Mouse (Mus musculus): ENCODE data around the gene Tmcc3. TPM values are rescaled to one million over a fixed set of nuclear protein-coding genes. Genes with fewer than 3 reads are reported as not detected.

The Tmcc3 gene
- polyA plus RNA-seq, 1 experiment from 2014 or later, result 12.9 TPM

GRCm38 (mm10) chr10:94352172-94352876 lies 40.6 kb downstream of the Tmcc3 start:
- no peaks in the 10 kb centered on the region for H3K9me3 ChIP-seq (replicated peaks; ENCODE audit: control insufficient read depth, low read length)
- no peaks in the 10 kb centered on the region for H3K4me1 ChIP-seq (ENCODE audit: control insufficient read depth, insufficient read depth, low read length)
- WGBS, result 81% methylated on average over 7 of the region's 7 CpGs
- no peak; the same call in 1 of the 2 replicates for ATAC-seq (ENCODE audit: insufficient read depth, low FRiP score)
- no peaks in the 10 kb centered on the region for H3K27me3 ChIP-seq (ENCODE audit: control insufficient read depth, insufficient read depth, low read length)
- no peak overlapping the region for H3K9ac ChIP-seq (ENCODE audit: low read length)
- no peak overlapping the region for H3K4me3 ChIP-seq (replicated peaks; ENCODE audit: low read length)
- no peak overlapping the region for H3K27ac ChIP-seq (ENCODE audit: low read length)
- no peaks in the 10 kb centered on the region for H3K36me3 ChIP-seq (ENCODE audit: control insufficient read depth, insufficient read depth, low read length)
- H3K4me2 ChIP-seq (ENCODE audit: low read depth, low read length), result no peak overlapping the region

- H3K27me3 ChIP-seq (ENCODE audit: control insufficient read depth, insufficient read depth, low read length), result no peaks in the 10 kb centered on the region
- WGBS, result 66% methylated on average over 9 of the region's 9 CpGs
- no peak for ATAC-seq (ENCODE audit: insufficient read depth, low FRiP score)
- no peaks in the 10 kb centered on the region for H3K36me3 ChIP-seq (ENCODE audit: control insufficient read depth, insufficient read depth, low read length)
- H3K4me1 ChIP-seq (ENCODE audit: control insufficient read depth, insufficient read depth, low read length), result no peaks in the 10 kb centered on the region
- H3K9me3 ChIP-seq (replicated peaks; ENCODE audit: control insufficient read depth, low read length), result no peaks in the 10 kb centered on the region
- no peak overlapping the region for H3K4me2 ChIP-seq (ENCODE audit: low read depth, low read length)
- no peak overlapping the region for H3K9ac ChIP-seq (ENCODE audit: low read length)
- H3K27ac ChIP-seq (ENCODE audit: low read length), result no peak overlapping the region
- H3K4me3 ChIP-seq (replicated peaks; ENCODE audit: low read length), result no peak overlapping the region
These were observed 41.4 kb downstream of the Tmcc3 start for GRCm38 (mm10) chr10:94352877-94353853.

GRCm38 (mm10) chr10:94354005-94354404 lies 42.3 kb downstream of the Tmcc3 start:
- H3K9ac ChIP-seq (ENCODE audit: low read length), result no peak overlapping the region

GRCm38 (mm10) chr10:94354427-94354826 lies 42.7 kb downstream of the Tmcc3 start:
- ATAC-seq (ENCODE audit: insufficient read depth, low FRiP score), result no peak
- Histone ChIP-seq H3K9me3 (replicated peaks; ENCODE audit: control insufficient read depth, low read length) (no peaks in the 10 kb centered on the region), H3K4me1 (ENCODE audit: control insufficient read depth, insufficient read depth, low read length) (no peaks in the 10 kb centered on the region), H3K4me3 (replicated peaks; ENCODE audit: low read length) (no peak overlapping the region), H3K36me3 (ENCODE audit: control insufficient read depth, insufficient read depth, low read length) (no peaks in the 10 kb centered on the region), H3K27ac (ENCODE audit: low read length) (no peak overlapping the region), H3K4me2 (ENCODE audit: low read depth, low read length) (no peak overlapping the region), H3K27me3 (ENCODE audit: control insufficient read depth, insufficient read depth, low read length) (no peaks in the 10 kb centered on the region), H3K9ac (ENCODE audit: low read length) (no peak overlapping the region)
- WGBS, result 67% methylated on average over 3 of the region's 3 CpGs

More at GRCm38 (mm10) chr10:94354005-94354404, 42.3 kb downstream of the Tmcc3 start:
- Histone ChIP-seq H3K36me3 (ENCODE audit: control insufficient read depth, insufficient read depth, low read length) (no peaks in the 10 kb centered on the region), H3K27me3 (ENCODE audit: control insufficient read depth, insufficient read depth, low read length) (no peaks in the 10 kb centered on the region), H3K4me1 (ENCODE audit: control insufficient read depth, insufficient read depth, low read length) (no peaks in the 10 kb centered on the region), H3K4me3 (replicated peaks; ENCODE audit: low read length) (no peak overlapping the region), H3K4me2 (ENCODE audit: low read depth, low read length) (no peak overlapping the region), H3K9me3 (replicated peaks; ENCODE audit: control insufficient read depth, low read length) (no peaks in the 10 kb centered on the region), H3K27ac (ENCODE audit: low read length) (no peak overlapping the region)
- WGBS, result 58% methylated on average over 4 of the region's 4 CpGs
- no peak for ATAC-seq (ENCODE audit: insufficient read depth, low FRiP score)

DNA sequence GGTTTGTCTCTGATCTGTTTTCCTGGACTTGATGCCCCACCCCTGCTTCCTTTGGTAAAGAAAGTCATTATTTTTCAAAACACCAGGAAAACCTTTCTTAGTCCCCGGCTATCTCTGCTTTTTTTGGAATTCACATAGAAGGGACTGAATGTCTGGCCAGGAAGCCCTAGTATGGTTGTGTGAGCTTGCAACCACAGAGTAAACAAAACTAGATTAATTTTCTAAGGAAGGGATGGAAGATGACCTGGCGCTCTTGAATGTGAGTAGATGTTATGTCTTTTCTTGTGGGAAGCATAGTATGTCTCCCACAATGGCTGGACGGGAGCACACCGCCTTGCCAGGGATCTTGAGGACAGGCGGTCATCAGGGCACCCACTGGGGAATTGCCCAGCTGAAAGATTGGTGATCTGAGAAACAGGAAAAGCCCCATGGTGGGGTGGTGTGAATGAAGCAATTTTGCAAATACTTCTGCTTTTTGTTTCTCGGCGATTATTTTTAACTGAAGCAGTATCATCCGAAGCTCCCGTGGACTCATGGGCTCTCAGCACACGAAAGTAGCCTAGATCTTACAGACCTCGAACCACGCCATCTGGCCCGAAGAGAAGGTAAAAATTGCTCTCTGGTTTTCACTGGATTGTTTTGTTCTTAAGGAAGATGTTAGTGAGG lies 44.9 kb downstream of the Tmcc3 start:
- H3K27ac ChIP-seq (ENCODE audit: low read length), result no peak overlapping the region
- no peak overlapping the region for H3K9ac ChIP-seq (ENCODE audit: low read length)
- no peaks in the 10 kb centered on the region for H3K9me3 ChIP-seq (replicated peaks; ENCODE audit: control insufficient read depth, low read length)
- H3K4me1 ChIP-seq (ENCODE audit: control insufficient read depth, insufficient read depth, low read length), result no peaks in the 10 kb centered on the region
- no peak for ATAC-seq (ENCODE audit: insufficient read depth, low FRiP score)
- H3K4me3 ChIP-seq (replicated peaks; ENCODE audit: low read length), result no peak overlapping the region
- H3K4me2 ChIP-seq (ENCODE audit: low read depth, low read length), result no peak overlapping the region
- no peaks in the 10 kb centered on the region for H3K36me3 ChIP-seq (ENCODE audit: control insufficient read depth, insufficient read depth, low read length)
- 84% methylated on average over 13 of the region's 13 CpGs for WGBS
- H3K27me3 ChIP-seq (ENCODE audit: control insufficient read depth, insufficient read depth, low read length), result no peaks in the 10 kb centered on the region

DNA sequence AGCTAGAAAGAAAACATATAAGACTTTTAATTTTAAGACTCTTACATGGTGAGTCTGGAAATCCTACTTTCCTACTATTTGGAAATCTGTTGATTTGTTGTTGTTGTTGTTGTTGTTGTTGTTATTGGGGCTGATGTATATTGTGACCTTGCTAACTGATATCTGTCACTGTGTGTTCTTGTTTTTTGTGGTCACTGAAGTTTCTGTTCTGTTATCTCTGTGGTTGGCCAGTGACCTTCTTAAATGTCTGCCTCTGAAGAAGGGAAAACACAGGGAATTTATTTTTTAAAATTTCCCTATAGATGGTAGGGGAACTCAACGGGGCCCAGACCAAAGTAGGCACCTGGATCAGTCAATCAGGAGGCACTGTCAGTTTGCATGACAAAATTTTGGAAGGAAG lies 48.9 kb downstream of the Tmcc3 start:
- Histone ChIP-seq H3K9me3 (replicated peaks; ENCODE audit: control insufficient read depth, low read length) (no peaks in the 10 kb centered on the region), H3K27ac (ENCODE audit: low read length) (no peak overlapping the region), H3K4me2 (ENCODE audit: low read depth, low read length) (no peak overlapping the region), H3K4me1 (ENCODE audit: control insufficient read depth, insufficient read depth, low read length) (no peaks in the 10 kb centered on the region), H3K4me3 (replicated peaks; ENCODE audit: low read length) (no peak overlapping the region), H3K9ac (ENCODE audit: low read length) (no peak overlapping the region), H3K27me3 (ENCODE audit: control insufficient read depth, insufficient read depth, low read length) (no peaks in the 10 kb centered on the region), H3K36me3 (ENCODE audit: control insufficient read depth, insufficient read depth, low read length) (no peaks in the 10 kb centered on the region)
- no peak for ATAC-seq (ENCODE audit: insufficient read depth, low FRiP score)
- 67% methylated on average over 1 of the region's 1 CpGs for WGBS

DNA sequence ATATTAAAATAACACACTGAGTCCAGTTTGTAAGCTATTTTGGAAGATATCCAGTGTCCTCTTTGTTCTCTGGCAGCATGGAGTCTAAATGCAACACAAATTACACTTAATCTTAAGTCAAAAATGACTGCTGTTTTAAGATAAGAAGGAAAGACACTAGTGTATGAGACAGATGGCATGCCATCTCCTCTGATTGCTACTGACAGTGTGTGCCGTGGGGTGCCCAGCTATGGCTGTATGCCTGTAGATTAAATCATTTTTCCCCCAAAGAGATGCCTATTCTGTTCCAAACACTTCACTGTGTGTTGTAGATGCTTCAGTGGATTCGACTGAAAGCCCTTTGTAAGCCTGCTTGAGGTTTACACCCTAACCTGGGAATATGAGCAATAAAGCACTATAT lies 59.5 kb downstream of the Tmcc3 start:
- Histone ChIP-seq H3K27me3 (ENCODE audit: control insufficient read depth, insufficient read depth, low read length) (no peaks in the 10 kb centered on the region), H3K4me1 (ENCODE audit: control insufficient read depth, insufficient read depth, low read length) (no peaks in the 10 kb centered on the region), H3K27ac (ENCODE audit: low read length) (no peak overlapping the region), H3K4me2 (ENCODE audit: low read depth, low read length) (no peak overlapping the region), H3K9ac (ENCODE audit: low read length) (no peak overlapping the region), H3K9me3 (replicated peaks; ENCODE audit: control insufficient read depth, low read length) (no peaks in the 10 kb centered on the region), H3K36me3 (ENCODE audit: control insufficient read depth, insufficient read depth, low read length) (no peaks in the 10 kb centered on the region), H3K4me3 (replicated peaks; ENCODE audit: low read length) (no peak overlapping the region)
- ATAC-seq (ENCODE audit: insufficient read depth, low FRiP score), result no peak
- WGBS, result 75% methylated on average over 2 of the region's 2 CpGs

GRCm38 (mm10) chr10:94376941-94377340 lies 65.2 kb downstream of the Tmcc3 start:
- Histone ChIP-seq H3K4me1 (ENCODE audit: control insufficient read depth, insufficient read depth, low read length) (no peaks in the 10 kb centered on the region), H3K27me3 (ENCODE audit: control insufficient read depth, insufficient read depth, low read length) (no peaks in the 10 kb centered on the region), H3K36me3 (ENCODE audit: control insufficient read depth, insufficient read depth, low read length) (no peaks in the 10 kb centered on the region), H3K27ac (ENCODE audit: low read length) (no peak overlapping the region), H3K9ac (ENCODE audit: low read length) (no peak overlapping the region), H3K4me3 (replicated peaks; ENCODE audit: low read length) (no peak overlapping the region), H3K9me3 (replicated peaks; ENCODE audit: control insufficient read depth, low read length) (no peaks in the 10 kb centered on the region), H3K4me2 (ENCODE audit: low read depth, low read length) (no peak overlapping the region)
- WGBS, result 40% methylated on average over 4 of the region's 4 CpGs
- ATAC-seq (ENCODE audit: insufficient read depth, low FRiP score), result no peak

- no peak overlapping the region for H3K9ac ChIP-seq (ENCODE audit: low read length)
- no peak for ATAC-seq (ENCODE audit: insufficient read depth, low FRiP score)
- peak overlapping the region; percentile 38 for H3K4me2 ChIP-seq (ENCODE audit: low read depth, low read length)
- 0 out of 2 replicates have a peak overlapping the region, but pooled peaks have one; percentile 16 for H3K4me3 ChIP-seq (replicated peaks; ENCODE audit: low read length)
- 76% methylated on average over 10 of the region's 10 CpGs for WGBS
- no peaks in the 10 kb centered on the region for H3K9me3 ChIP-seq (replicated peaks; ENCODE audit: control insufficient read depth, low read length)
- no peaks in the 10 kb centered on the region for H3K27me3 ChIP-seq (ENCODE audit: control insufficient read depth, insufficient read depth, low read length)
- H3K27ac ChIP-seq (ENCODE audit: low read length), result no peak overlapping the region
- H3K36me3 ChIP-seq (ENCODE audit: control insufficient read depth, insufficient read depth, low read length), result no peaks in the 10 kb centered on the region
- no peaks in the 10 kb centered on the region for H3K4me1 ChIP-seq (ENCODE audit: control insufficient read depth, insufficient read depth, low read length)
These were observed 66.1 kb downstream of the Tmcc3 start for GRCm38 (mm10) chr10:94377844-94378243.

Data from stomach, embryonic 16.5 days (tissue).